Mouse (Mus musculus) liver, adult 2 months (tissue): Measurements from ENCODE around the gene Wnt6.

ENCODE experiments used
- CTCF ChIP-seq: fragments of 200-500 bp; IDR thresholded peaks from 2 replicates; pipeline ENCODE4 v1.5.1; 2011; ENCODE audit warnings: low read depth, low read length, control low read depth
- POLR2A ChIP-seq: fragments of 200-500 bp; IDR thresholded peaks from 2 replicates; pipeline ENCODE4 v1.6.1; 2011; ENCODE audit warnings: low read length, control low read depth; ENCODE audit not compliant: insufficient read depth; ENCODE audit errors: extremely low read depth

DNA sequence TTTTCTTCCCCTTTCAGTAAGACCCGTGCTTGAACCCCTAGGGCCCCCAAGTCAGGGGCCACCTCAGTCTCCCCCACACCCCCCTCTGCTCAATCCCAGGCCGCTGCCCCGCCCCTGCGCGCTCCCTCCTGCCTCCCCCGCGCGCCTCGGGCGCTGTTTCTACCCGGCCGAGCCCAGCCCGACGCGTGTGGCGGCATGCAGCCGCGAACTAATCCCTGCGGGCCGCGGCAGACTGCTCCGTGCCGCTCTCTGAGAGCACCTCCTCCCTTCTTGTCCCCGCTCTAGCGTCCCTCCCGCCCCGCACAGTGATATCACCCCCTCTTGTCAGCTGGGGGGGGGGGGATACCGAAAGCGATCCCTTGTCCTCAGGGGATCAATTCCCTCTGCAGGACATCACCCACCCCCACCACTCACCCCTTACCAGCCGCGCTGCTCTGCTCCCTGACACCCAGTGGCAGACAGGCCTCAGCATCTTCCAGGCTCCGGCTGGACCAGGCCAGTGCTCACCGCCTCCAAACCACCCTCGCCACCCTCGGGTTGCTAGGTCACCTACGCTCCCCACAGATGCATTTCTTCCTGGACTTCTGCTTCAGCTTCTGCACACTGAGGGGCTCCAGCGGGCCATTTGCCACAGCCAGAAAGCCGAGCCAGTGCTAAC, 22.9 kb downstream of the Wnt6 start:
- TF ChIP-seq CTCF (no peak), POLR2A (no peak)
